7 mouse cellular contexts compared by ENCODE assay signal in genomic region chr15:26895251-26895711, GRCm38 (mm10). TPM values are rescaled to one million over a fixed set of nuclear protein-coding genes. Genes with fewer than 3 reads are reported as not detected.
DNase-seq lines count a peak whose midpoint lies in the region; ATAC-seq lines count a peak whose summit lies in the region.

Gene Fbxl7, minus strand, starts transcription at chr15:26895580.

- H3K27me3 ChIP-seq in intestine, embryonic 16.5 days (replicated peaks; ENCODE audit: control insufficient read depth, insufficient read depth, low read length): no peaks in the 10 kb centered on the region
- peaks cover 5% of the 10 kb centered on the region; the same call in 1 of the 2 replicates for H3K27me3 ChIP-seq in limb, embryonic 10.5 days (ENCODE audit: low read depth, poor library complexity, severe bottlenecking)
- peaks cover 6% of the 10 kb centered on the region for H3K27me3 ChIP-seq in midbrain, embryonic 13.5 days

- H3K4me3 ChIP-seq in intestine, embryonic 16.5 days (ENCODE audit: low read length): peak within 1 kb of the TSS; percentile 85
- peak within 1 kb of the TSS; percentile 90 for H3K4me3 ChIP-seq in limb, embryonic 10.5 days
- H3K4me3 ChIP-seq in midbrain, embryonic 13.5 days (replicated peaks): peak within 1 kb of the TSS; percentile 88

- peaks cover 4% of the 10 kb centered on the region; the same call in 1 of the 2 replicates for H3K4me1 ChIP-seq in intestine, embryonic 16.5 days (ENCODE audit: control insufficient read depth, insufficient read depth, low read length)
- H3K4me1 ChIP-seq in limb, embryonic 10.5 days: peaks cover 17% of the 10 kb centered on the region
- peaks cover 24% of the 10 kb centered on the region for H3K4me1 ChIP-seq in midbrain, embryonic 13.5 days (replicated peaks)

- H3K9ac ChIP-seq in intestine, embryonic 16.5 days (ENCODE audit: low read depth, low read length): peak within 1 kb of the TSS; percentile 83
- H3K9ac ChIP-seq in midbrain, embryonic 13.5 days (replicated peaks): peak within 1 kb of the TSS; percentile 83

- no peaks in the 10 kb centered on the region for H3K9me3 ChIP-seq in intestine, embryonic 16.5 days (ENCODE audit: control insufficient read depth, low read length)
- H3K9me3 ChIP-seq in limb, embryonic 10.5 days (replicated peaks): no peaks in the 10 kb centered on the region
- no peaks in the 10 kb centered on the region for H3K9me3 ChIP-seq in midbrain, embryonic 13.5 days

- H3K27ac ChIP-seq in intestine, embryonic 16.5 days (ENCODE audit: low read length): peak within 1 kb of the TSS; percentile 89
- peak within 1 kb of the TSS; percentile 98 for H3K27ac ChIP-seq in limb, embryonic 10.5 days
- peak within 1 kb of the TSS; percentile 81 for H3K27ac ChIP-seq in midbrain, embryonic 13.5 days

- ATAC-seq in intestine, embryonic 16.5 days: peak; percentile 93
- ATAC-seq in midbrain, embryonic 13.5 days: peak; percentile 95

- H3K4me2 ChIP-seq in intestine, embryonic 16.5 days (ENCODE audit: low read depth, low read length): peak within 1 kb of the TSS; percentile 90
- peak within 1 kb of the TSS; percentile 77 for H3K4me2 ChIP-seq in midbrain, embryonic 13.5 days (replicated peaks)

- WGBS in intestine, embryonic 16.5 days: under 1% methylated on average over 58 of the region's 58 CpGs
- WGBS in limb, embryonic 10.5 days: under 1% methylated on average over 51 of the region's 58 CpGs
- WGBS in midbrain, embryonic 13.5 days: under 1% methylated on average over 47 of the region's 58 CpGs

- H3K36me3 ChIP-seq in intestine, embryonic 16.5 days (ENCODE audit: control insufficient read depth, insufficient read depth, low read length): no peaks in the 10 kb centered on the region
- H3K36me3 ChIP-seq in limb, embryonic 10.5 days: no peaks in the 10 kb centered on the region
- H3K36me3 ChIP-seq in midbrain, embryonic 13.5 days: no peaks in the 10 kb centered on the region

- peak; percentile 66 to 73 for DNase-seq in adrenal gland, postnatal 4 days (ENCODE audit: low spot score in 2 of 2)
- DNase-seq in embryo, embryonic 11.5 days (ENCODE audit: low read depth, low spot score): peak; percentile 77
- peak; percentile 74 to 85 for DNase-seq in gastrocnemius, postnatal 4 days (ENCODE audit: low spot score in 2 of 2)
- DNase-seq in limb, embryonic 10.5 days (ENCODE audit: low spot score): peak; percentile 88
- peak; percentile 18 to 59 for DNase-seq in spleen, postnatal 4 days (ENCODE audit: low spot score in 2 of 2)

RNA-seq across cellular contexts. Expression of gene Fbxl7, which starts in this region (rescaled TPM):
- 10 to 100 TPM; 15.2 to 16.0 TPM for total RNA-seq in adrenal gland, postnatal 4 days (2021)
- 10 to 100 TPM; 14.0 to 15.9 TPM for total RNA-seq in gastrocnemius, postnatal 4 days (2021)
- polyA plus RNA-seq in intestine, embryonic 16.5 days (2015; fragmentation: Nextera tagmentation; extraction: Ambion mirVana): 7.9 and 8.0 TPM in 2 replicates
- 14.0 and 19.6 TPM in 2 replicates for polyA plus RNA-seq in limb, embryonic 10.5 days (2016; fragmentation: Nextera tagmentation; extraction: Ambion mirVana)
- polyA plus RNA-seq in midbrain, embryonic 13.5 days (2015; fragmentation: Nextera tagmentation; extraction: Ambion mirVana): 9.3 and 9.9 TPM in 2 replicates

Comparison
In these comparisons a context has a peak if more than half of its experiments do, and no peak if none do; other contexts are left out.
1. Peak in every context shown above with its lines: DNase-seq, ATAC-seq, H3K4me3 ChIP-seq and H3K27ac ChIP-seq.